Mouse (Mus musculus) cortical plate, adult 2 months (tissue): ENCODE measurements around the gene Npsr1.

Experiments
- CTCF ChIP-seq: fragments of 200-500 bp; IDR thresholded peaks from 2 replicates; pipeline ENCODE4 v1.5.1; 2011; ENCODE audit warnings: mild to moderate bottlenecking, control low read depth, low read length; ENCODE audit not compliant: insufficient read depth; ENCODE audit errors: extremely low read depth
- POLR2A ChIP-seq: fragments of 200-500 bp; IDR thresholded peaks from 2 replicates; pipeline ENCODE4 v1.6.1; 2011; ENCODE audit warnings: mild to moderate bottlenecking, low read length, control low read depth; ENCODE audit not compliant: insufficient read depth; ENCODE audit errors: extremely low read depth

- TF ChIP-seq POLR2A (no peak), CTCF (no peak)
Measured at GRCm38 (mm10) chr9:24186289-24186688, 88.5 kb downstream of the Npsr1 start.
